Mouse (Mus musculus) embryonic fibroblast, embryonic 13.5 days (primary cell): ENCODE data around the gene Glud1. TPM values are rescaled to one million over a fixed set of nuclear protein-coding genes. Genes with fewer than 3 reads are reported as not detected.

Experiments
- H3K27ac ChIP-seq: 2 replicates; pipeline ENCODE4 v1.5.1; 2012; ENCODE audit warnings: low read length, control low read depth, inconsistent platforms; ENCODE audit not compliant: insufficient read depth
- H3K4me1 ChIP-seq: 2 replicates; pipeline ENCODE4 v1.6.1; 2011; ENCODE audit warnings: low read length; ENCODE audit not compliant: control insufficient read depth, insufficient read depth
- H3K4me3 ChIP-seq: 2 replicates; pipeline ENCODE4 v1.5.1; 2011; ENCODE audit warnings: mild to moderate bottlenecking, control low read depth, low read length; ENCODE audit not compliant: insufficient read depth
- CTCF ChIP-seq: IDR thresholded peaks from 2 replicates; pipeline ENCODE4 v1.5.1; 2011; ENCODE audit warnings: mild to moderate bottlenecking, control low read depth, low read length, moderate library complexity, borderline replicate concordance; ENCODE audit not compliant: insufficient read depth
- POLR2A ChIP-seq: IDR thresholded peaks from 2 replicates; pipeline ENCODE4 v1.6.1; 2011; ENCODE audit warnings: low read depth, mild to moderate bottlenecking, control low read depth, low read length, moderate library complexity
- polyA plus RNA-seq: library from polyadenylated mRNA; stranded (reverse); fragments of >200 nt; gene quantifications from 2 replicates; pipeline ENCODE4 v1.2.4, GENCODE M21; 2011; ENCODE audit warnings: low read depth; ENCODE audit not compliant: missing spikeins, insufficient read length

Glud1 gene
- polyA plus RNA-seq, 1 experiment, result 159 TPM

DNA sequence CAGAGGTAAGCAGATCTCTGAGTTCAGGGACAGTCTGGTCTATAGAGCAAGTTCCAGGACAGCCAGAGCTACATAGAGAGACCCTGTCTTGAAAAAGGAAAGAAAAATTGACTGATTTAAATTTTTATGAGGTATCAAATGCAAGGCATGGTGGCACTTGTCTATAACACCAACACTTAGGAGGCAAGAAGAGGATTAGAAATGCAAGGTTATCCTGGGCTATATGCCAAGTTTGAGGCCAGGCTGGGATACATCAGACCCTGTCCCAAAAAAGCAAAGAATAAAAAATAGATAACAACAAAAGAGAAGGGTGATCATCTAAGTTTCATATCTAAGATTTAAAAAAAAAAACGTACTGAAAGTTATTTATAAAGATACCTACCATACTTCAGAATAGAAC is 20.3 kb upstream of the Glud1 start:
- Histone ChIP-seq H3K27ac (no peak overlapping the region), H3K4me1 (peaks cover 3% of the 10 kb centered on the region; the same call in 1 of the 2 replicates), H3K4me3 (no peak overlapping the region)
- TF ChIP-seq POLR2A (no peak), CTCF (no peak)

DNA sequence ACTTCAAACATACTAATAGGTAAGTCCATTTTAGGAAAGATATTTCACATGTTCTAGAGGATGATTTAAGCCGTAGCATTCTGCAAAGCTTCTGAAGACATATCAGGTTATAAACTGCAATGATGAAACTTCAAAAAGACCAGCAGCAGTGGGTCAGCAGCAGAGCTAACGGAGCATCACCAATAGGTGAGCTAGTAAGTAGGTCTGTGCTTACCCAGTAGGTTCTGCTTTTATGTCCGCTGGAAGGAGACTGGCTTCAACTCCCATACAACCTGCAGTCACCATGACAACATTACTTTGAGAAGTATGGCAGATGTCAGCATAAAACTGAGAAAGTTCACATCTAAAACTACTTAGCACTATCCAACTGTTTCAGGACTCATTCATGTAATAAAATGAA is 16.9 kb upstream of the Glud1 start:
- no peak for TF ChIP-seq POLR2A
- no peak for TF ChIP-seq CTCF
- Histone ChIP-seq H3K4me1 (peaks cover 4% of the 10 kb centered on the region), H3K27ac (no peak overlapping the region), H3K4me3 (no peak overlapping the region)

DNA sequence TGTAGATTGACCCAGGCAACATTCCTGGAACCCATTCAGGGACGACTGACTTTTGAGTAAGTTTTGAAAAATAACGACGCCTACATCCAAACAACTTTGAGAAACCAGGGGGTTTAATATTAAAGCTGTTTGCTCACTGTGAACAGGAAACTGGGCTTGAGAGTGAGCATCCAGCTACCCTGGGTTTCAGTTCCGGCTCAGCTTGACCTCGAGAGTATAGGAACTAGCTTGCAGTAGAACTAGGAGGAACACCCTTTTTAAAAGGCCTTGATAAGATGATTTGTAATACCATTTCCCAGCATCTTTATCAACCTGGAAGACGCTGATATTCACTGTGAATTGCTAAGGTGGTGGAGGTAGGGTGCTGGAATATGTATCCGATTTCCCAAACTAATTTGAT is 14.2 kb upstream of the Glud1 start:
- H3K27ac ChIP-seq, result peak overlapping the region; percentile 47; the same call in 1 of the 2 replicates
- peaks cover 4% of the 10 kb centered on the region for H3K4me1 ChIP-seq
- H3K4me3 ChIP-seq, result no peak overlapping the region
- no peak for TF ChIP-seq CTCF
- no peak for TF ChIP-seq POLR2A

DNA sequence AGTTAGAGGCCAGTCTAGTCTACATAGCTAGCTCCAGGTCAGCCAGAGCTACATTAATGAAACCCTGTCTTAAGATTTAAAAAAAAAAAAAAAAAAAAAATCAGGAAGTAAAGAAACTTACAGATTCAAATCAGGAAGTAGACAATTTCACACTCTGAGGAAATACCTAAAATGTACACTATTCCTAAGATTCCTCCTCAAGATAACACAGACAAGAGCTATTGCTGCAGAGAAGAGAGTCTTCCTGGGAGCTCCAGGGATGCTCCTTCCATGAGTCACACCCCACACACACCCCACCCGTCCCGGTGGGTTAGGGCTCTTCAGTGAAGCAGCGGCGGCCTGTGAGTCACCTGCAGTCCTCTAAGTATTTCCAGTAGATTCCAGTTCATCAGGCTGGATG is 13.5 kb upstream of the Glud1 start:
- peaks cover 4% of the 10 kb centered on the region for H3K4me1 ChIP-seq
- TF ChIP-seq CTCF (no peak), POLR2A (no peak)
- H3K27ac ChIP-seq, result no peak overlapping the region; the same call in 1 of the 2 replicates
- no peak overlapping the region for H3K4me3 ChIP-seq

DNA sequence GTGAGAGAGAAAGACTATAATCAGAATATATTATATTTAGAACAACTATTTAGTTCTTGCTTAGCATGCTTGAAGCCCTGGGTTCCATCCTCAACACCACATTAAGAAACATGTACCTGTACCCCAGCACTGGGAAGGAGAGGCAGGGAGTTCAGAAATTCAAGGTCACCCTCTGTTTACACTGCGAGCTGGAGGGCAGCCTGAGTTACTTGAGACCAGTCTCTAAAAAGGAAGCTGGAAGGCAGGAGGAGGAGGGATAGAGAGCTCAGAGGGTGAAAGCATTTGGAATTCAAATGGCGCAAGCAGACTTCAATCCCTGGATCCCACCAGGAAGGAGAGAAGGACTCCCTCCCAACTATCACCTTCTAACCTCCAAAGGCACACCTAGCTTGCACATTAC is 12.9 kb upstream of the Glud1 start:
- Histone ChIP-seq H3K4me3 (no peak overlapping the region), H3K27ac (no peak overlapping the region), H3K4me1 (peaks cover 4% of the 10 kb centered on the region)
- no peak for TF ChIP-seq CTCF
- no peak for TF ChIP-seq POLR2A

DNA sequence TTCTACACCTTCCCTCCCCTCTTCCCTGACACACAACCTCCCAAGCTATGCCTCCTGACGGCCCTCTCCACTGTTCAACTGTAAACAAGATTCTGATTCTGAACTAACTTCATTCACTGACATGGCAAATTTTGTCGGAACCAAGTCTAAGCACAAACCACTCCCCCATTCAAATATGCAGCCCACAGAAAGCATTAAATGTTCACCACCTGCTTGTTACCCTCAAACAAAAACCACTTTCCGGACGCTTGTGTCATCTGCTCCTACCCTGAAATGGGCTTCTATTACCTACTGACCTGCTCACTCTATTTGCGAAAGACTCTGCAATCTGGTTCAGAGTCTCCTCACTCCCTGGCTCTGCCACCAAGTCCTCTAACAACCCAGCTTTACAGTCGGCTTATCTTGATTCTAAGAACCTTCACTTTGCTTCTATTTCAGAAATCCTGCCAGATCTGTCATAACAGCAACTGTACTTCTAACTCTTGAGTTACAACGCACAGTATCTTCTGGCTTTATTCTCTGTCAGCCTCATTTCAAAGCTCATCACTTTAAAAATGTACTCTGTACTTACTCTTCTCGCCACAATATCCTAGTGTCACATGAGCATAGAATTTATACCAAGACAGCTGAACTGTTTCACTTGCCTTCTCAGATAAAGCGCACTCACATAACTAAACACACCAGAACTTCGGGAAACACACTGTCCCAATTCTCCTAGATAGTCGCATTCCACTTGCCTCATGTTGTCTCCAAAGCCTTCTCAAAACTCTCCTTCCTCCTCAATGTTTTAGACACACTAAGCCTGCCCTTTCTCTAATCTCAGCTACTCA is 11.4 kb upstream of the Glud1 start:
- H3K4me3 ChIP-seq, result no peak overlapping the region
- no peak overlapping the region for H3K27ac ChIP-seq
- TF ChIP-seq POLR2A (no peak), CTCF (no peak)
- H3K4me1 ChIP-seq, result peaks cover 4% of the 10 kb centered on the region

DNA sequence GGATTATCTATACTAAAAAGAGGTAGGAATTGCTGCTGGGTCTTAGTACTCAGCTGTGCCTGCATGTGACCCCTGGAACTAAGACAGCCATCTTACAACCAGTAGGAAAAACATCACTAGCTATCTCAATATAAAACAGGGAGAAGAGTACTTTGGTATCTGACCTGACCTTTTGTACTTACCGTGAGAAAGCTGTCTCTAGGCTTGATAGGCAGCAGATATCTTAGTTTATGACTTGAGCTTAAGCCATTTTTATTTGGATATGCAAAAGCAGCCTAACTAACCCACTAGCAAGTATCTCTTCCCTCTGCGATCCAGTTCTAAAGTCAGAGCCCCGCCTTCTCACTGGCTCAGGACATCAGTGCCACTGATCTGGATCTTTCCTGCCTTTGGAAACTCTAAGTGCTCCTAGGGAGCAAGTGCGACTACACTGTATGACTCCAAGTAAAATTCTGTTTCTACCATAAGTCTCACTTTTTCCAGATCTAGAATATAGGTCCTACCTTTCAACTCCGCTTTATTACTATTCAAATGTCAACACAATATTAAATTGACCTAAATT is 7.8 kb upstream of the Glud1 start:
- H3K4me1 ChIP-seq, result peaks cover 1% of the 10 kb centered on the region; the same call in 1 of the 2 replicates
- H3K4me3 ChIP-seq, result no peak overlapping the region
- TF ChIP-seq POLR2A (no peak), CTCF (no peak)

DNA sequence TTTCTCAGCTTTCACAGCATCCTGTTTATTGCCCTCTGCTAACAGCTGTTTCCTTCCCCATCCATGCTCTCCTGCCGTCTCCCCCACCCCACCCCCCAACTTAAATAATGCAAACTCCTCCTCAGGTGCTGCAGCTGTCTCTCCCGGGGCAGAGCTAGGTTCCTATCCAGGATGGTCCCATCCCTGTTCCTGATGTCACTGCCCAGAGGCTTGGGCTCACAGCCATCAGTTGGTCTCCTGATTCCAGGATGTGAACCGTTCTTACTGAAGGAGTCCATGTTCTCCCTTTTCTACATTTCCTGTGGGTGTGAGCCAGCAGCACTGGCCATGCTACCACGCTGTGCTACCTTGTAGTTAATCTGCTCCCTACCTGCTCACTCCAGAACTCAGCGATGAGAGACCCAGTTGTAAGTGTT is 7.3 kb upstream of the Glud1 start:
- Histone ChIP-seq H3K4me1 (no peaks in the 10 kb centered on the region), H3K27ac (no peak overlapping the region), H3K4me3 (no peak overlapping the region)
- no peak for TF ChIP-seq CTCF
- no peak for TF ChIP-seq POLR2A

More for the DNA sequence above, 7.8 kb upstream of the Glud1 start:
- H3K27ac ChIP-seq, result no peak overlapping the region

DNA sequence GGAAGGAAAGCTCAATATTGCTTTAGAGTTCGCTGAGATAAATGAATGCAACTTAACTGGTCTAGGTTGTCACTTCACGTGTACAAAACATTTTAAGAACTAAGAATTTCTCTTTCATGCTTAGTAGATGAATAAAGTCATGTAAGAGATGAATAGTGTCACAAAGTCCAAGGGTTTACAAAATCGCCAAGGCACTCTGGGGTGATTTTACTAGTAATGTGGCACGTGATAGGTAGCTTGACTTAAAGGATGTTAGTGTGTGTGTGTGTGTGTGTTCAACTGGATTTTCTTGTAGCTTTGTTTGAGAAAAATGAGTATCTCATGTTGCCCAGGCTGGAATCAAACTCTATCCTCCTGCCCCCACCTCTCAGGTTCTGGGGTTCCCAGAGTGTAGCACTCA is 1.3 kb upstream of the Glud1 start:
- Histone ChIP-seq H3K4me3 (no peak overlapping the region), H3K4me1 (peaks cover 3% of the 10 kb centered on the region; the same call in 1 of the 2 replicates)
- TF ChIP-seq CTCF (no peak), POLR2A (no peak)

DNA sequence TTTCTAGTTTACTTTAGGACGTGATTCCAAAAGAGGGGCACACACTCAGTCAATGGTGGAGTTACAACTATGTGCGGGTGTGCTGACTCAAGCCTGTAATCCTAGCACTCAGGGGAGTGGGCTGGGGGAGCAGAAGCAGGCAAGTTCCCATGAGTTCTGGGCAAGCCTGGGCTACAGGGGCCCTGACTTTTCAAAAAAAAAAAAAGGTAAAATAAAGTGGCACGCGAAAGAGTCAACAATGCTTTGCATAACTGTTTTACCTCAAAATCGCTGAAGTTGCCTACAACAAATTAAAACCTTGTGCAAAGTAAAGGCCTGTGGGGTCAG is 657 bp upstream of the Glud1 start:
- Histone ChIP-seq H3K27ac (peak overlapping the region; percentile 91), H3K4me1 (peaks cover 3% of the 10 kb centered on the region; the same call in 1 of the 2 replicates), H3K4me3 (peak overlapping the region; percentile 76)
- TF ChIP-seq POLR2A (no peak), CTCF (no peak)

More for the DNA sequence above, 1.3 kb upstream of the Glud1 start:
- no peak overlapping the region for H3K27ac ChIP-seq
